Mouse (Mus musculus): ENCODE results near the gene Mrps18c.

The Mrps18c gene

DNA sequence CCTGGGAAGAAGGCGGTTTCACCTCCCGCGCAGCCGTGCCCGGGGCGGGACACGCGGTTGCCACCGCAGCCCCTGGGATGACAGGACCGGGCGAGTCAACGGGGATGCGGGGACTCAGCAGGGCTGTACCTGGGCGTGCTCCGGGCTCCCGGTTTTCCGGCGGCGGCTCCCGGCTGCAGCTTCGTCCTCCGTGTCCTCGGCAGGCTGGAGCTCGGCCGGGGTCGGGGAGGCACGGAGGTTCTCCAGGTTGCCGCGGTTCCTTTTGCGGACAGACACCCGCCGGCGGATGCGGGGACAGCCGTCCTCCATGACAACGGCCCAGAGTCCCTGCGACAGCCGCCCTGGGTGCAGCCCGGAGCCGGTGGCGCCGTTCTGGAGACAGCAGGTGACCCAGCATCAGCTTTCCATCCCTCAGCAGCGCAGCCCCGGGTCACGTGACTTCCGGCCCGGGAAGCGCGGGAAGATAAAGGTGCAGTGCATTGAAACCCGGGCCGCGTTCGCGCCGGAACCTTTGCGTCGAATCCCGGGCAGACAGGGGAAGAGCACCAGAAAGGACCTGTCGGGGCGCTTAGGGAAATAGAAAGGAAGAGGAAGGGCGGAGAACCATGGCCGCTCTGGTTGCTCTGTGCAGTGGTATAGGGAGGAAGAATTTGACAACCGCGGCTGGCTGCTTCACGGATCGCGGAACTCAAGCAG is at the start of gene Mrps18c, which contains the start of gene Helq:
Mrps18c (plus strand) TSS at position 463 of the 696 bp plus-strand sequence.
Helq (minus strand) TSS at position 434 of the 696 bp plus-strand sequence.
- peak; percentile 99 for ATAC-seq (ENCODE audit: low TSS enrichment)

DNA sequence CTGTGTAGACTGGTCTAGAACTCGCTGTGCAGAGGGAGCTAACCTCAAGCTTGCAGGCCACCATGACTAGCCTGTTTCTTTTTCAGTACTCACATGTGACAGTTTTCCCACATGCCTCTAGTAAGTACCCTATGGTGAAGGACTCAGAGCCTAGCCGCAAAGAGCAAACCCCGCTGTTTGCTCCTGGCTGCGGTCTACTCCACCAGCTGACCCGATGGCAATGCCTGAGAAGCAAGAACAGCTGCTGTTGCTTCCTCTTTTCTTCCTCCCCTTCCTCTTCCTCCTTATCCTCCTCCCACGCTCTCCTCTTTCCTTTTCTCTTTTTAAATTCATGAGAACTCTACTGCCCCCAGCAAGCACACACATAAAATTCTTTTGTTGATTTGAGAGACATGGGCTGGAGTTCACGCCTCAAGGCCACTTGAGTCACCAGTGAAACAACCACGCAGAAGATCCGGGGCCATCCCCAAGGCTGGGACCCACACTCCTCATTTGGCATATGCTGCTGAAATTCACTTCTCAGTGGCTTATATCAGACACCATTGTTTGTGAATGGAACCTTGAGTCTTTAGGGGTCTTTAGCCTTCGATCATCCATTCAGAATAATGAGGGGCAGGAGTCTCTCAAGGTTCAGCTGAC is 47.7 kb upstream of the Mrps18c start:
- ATAC-seq (ENCODE audit: low TSS enrichment), result no peak

GRCm38 (mm10) chr5:100751655-100752054 is 46.8 kb upstream of the Mrps18c start:
- ATAC-seq (ENCODE audit: low TSS enrichment), result peak; percentile 20; the same call in 1 of the 2 replicates

DNA sequence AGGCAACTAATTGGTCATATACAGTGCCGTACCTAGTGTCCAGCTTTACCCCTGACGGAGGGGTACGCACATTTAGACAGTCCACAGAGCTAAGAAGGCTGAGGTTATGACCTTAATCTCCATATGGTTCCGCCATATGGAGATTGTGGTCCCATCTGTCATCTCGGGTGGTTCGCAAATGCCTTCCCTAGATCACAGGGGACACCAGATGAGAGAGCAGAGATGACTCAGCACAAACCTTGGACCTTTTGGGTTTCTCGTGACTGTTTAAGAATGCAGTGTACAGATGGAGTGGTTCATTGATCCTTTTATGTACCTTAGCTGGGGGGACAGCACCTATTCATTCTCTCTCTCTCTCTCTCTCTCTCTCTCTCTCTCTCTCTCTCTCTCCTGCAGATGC is 45.0 kb upstream of the Mrps18c start:
- no peak for ATAC-seq (ENCODE audit: low TSS enrichment)

GRCm38 (mm10) chr5:100758121-100758520 is 40.3 kb upstream of the Mrps18c start:
- no peak for ATAC-seq (ENCODE audit: low TSS enrichment)

GRCm38 (mm10) chr5:100760049-100760663 is 38.3 kb upstream of the Mrps18c start:
- no peak for ATAC-seq (ENCODE audit: low TSS enrichment)

GRCm38 (mm10) chr5:100761736-100762135 is 36.7 kb upstream of the Mrps18c start:
- no peak for ATAC-seq (ENCODE audit: low TSS enrichment)

DNA sequence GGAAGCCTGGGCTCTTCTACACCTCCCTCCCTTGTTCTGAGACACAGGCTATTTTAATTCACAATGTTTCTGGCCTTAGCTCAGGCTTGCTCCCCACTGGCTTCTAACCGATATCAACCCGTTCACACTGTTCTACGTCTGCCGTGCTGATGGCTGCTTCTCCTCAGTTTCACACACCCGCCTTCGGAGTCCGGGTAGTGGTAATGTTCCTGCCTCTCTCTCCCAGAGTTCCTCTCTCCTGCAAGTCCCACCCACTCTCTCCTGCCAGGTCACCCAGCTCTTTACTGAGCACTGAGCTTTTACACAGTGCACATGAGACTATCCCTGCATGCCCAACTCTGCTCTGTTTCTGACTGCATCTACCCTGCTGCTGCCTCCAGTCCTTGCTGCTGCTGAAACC is 32.4 kb upstream of the Mrps18c start:
- ATAC-seq (ENCODE audit: low TSS enrichment), result peak; percentile 86

DNA sequence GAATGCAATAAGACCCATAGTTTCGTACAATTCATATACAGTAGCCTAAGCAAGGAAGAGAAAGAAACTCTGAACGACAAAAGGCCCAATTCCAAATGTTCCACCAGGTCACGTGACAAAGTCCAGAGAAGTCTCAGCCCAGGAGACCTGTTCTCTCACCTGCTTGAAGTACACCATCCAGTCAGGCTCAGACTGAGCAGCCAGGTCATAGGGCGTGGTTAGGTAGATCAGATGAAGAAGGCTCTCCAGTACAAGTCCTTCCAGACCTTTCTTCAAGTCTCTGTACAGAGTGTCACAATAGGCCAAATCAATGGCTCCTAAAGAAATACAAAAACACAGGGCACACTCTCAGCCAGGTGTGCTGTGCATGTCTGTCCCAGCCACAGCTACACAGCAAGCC is 26.9 kb upstream of the Mrps18c start:
- ATAC-seq (ENCODE audit: low TSS enrichment), result no peak

DNA sequence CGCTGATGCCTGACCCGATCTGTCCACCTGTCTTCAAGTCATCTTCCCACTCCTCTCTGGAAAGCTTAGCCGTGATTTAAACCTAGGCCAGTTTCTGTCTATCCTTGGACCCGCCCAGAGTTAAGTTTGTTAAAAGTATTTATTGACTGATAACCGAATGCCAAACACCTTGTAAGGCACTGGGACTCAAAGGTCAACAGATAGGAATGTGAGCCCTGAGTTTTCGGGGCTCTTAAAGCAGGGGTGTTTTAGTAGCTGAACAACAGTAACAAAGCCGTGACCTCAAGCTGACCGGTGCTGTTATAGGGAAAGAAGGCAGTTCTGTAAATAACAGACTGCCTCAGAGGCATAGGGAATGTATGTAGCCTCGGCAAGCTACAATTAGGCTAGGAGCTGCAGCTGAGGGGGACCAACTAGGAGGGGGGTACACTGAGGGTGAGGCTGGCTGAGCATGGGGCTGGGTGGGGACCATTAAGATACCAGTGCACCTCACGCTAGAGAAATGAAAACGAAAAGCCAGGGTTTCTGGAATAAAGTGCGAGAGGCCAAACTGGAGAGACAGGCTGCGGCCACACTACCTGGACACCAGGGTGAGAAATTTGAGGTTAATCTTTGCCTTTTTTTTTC is 22.5 kb upstream of the Mrps18c start:
- ATAC-seq (ENCODE audit: low TSS enrichment), result no peak

- ATAC-seq (ENCODE audit: low TSS enrichment), result no peak
Measured at GRCm38 (mm10) chr5:100776900-100777299, 21.5 kb upstream of the Mrps18c start.

- ATAC-seq (ENCODE audit: low TSS enrichment), result peak; percentile 85
Measured at GRCm38 (mm10) chr5:100779002-100779401, 19.4 kb upstream of the Mrps18c start.

GRCm38 (mm10) chr5:100787527-100787926 is 10.9 kb upstream of the Mrps18c start:
- no peak for ATAC-seq (ENCODE audit: low TSS enrichment)

DNA sequence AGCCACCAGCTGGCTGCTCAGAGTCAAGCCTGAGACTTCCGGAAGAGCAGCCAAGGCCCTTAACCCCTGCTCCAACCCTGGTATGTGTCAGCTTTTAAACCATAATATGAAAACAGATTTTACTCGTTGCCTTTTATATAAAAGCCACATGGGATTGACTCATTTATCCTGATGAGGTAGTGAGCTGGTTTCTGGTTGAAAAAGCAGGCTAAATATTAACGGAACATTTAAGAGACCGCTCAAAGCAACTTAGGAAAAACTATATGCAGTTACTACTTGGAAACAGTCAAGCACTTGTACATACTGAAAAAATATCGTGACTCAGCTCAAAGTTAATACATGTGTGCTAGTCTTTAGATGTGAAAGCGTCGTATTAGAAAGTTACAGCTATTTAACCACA is 6.2 kb upstream of the Mrps18c start:
- ATAC-seq (ENCODE audit: low TSS enrichment), result no peak

DNA sequence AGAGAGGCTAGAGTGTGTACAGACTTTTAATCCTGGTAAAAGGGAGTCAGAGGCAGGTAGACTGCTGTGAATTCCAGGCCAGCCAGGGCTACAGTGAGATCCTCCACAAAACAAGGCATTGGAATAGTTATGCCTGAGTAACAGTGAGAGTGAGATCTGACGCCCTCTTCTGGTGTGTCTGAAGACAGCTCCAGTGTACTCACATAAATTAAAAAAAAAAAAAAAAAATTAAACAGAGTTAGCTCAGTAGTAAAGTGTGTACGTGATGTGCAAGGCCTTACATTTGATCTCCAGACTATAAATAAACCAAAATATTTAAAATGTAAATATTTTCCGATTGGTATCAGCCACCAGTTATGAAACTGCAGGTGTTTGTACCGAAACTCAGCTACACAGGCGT is 4.3 kb upstream of the Mrps18c start:
- no peak for ATAC-seq (ENCODE audit: low TSS enrichment)

GRCm38 (mm10) chr5:100818341-100818740 is 19.9 kb downstream of the Mrps18c start:
- ATAC-seq (ENCODE audit: low TSS enrichment), result no peak

DNA sequence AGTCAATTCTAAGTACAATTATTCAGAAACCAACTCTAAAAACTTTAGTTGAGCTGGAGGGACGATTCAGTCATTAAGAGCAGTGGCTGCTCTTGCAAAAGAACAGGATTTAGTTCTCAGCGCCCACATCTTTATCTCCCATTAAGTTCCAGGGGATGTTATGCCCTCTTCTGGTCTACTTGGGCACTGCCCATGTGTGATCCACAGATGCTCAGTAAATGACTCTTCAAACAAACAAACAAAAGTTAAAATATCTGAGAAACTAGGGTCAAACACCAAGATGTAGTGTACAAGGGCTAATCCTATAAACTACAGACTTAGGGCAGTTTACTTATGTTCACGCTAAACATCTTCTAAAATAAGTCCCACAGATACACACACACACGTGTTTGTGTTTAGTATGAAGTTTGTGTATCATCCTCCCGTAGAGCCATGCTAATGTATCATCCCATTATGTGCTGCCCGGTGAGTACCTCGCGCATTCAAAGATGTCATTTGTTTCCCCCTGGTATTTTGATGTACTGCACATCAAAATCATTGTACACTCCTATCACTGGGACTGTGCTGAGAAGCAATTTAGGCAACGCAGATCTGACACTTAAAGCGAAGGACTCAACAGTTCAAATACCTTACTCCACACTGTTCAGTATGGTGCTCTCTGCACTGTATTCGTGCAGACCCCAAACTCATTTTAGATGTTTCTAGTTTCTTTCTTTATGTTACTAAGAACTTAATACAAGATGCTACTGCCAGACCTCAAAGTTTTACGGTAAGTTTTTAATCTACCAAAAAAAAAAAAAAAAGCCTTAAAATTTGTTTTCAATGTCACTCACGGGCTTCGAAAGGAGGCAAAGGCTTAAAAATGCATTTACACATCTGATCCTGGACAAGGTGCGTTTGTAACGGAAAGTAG is 21.4 kb downstream of the Mrps18c start:
- ATAC-seq (ENCODE audit: low TSS enrichment), result no peak

- peak; percentile 100 for ATAC-seq (ENCODE audit: low TSS enrichment)
Measured at GRCm38 (mm10) chr5:100820483-100821184, 22.2 kb downstream of the Mrps18c start, which contains the start of gene Abraxas1. TSS of gene Abraxas1 (minus strand) at chr5:100820965.

- no peak for ATAC-seq (ENCODE audit: low TSS enrichment)
Measured at GRCm38 (mm10) chr5:100821375-100821774, 22.9 kb downstream of the Mrps18c start.

GRCm38 (mm10) chr5:100822826-100823225 is 24.4 kb downstream of the Mrps18c start:
- ATAC-seq (ENCODE audit: low TSS enrichment), result no peak

DNA sequence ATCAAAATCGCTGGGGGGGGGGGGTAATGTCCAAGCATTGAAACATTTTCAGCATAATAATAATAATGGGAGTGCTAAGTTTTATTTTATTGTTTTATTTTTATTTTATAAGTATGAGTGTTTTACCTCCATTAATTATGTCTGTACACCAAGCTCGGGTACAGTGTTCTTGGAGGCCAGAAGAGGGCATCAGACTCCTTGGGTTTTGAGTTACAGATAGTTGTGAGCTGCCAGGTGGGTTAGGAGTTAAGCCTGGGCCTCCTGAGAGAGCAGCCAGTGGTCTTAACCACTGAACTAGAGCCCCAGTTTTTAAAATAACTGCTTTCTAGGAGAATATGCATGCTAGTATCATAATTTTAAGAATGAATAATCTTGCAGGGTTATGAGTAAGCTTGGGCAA is 27.5 kb downstream of the Mrps18c start:
- peak; percentile 62; the same call in 1 of the 2 replicates for ATAC-seq (ENCODE audit: low TSS enrichment)

All from frontal cortex, adult (tissue).